In genomic region chr1:50924838-50925355, GRCm38 (mm10) we compare ENCODE assay signal across 11 mouse cellular contexts. TPM values are rescaled to one million over a fixed set of nuclear protein-coding genes. Genes with fewer than 3 reads are reported as not detected.
DNase-seq lines count a peak whose midpoint lies in the region; ATAC-seq lines count a peak whose summit lies in the region.
"Had no signal": no experiment of that assay in that cellular context is flagged by ENCODE, and none has a peak within 500 bp of the region (broad histone marks: within the 10 kb centered on the region; RNA-seq: fewer than 3 reads in every experiment).

No protein-coding gene starts in this region.

- H3K36me3 ChIP-seq in hindbrain, embryonic 14.5 days (replicated peaks; ENCODE audit: control insufficient read depth, insufficient read depth), result no peaks in the 10 kb centered on the region
- H3K36me3 ChIP-seq in midbrain, embryonic 12.5 days, result no peaks in the 10 kb centered on the region
- H3K36me3 ChIP-seq: G1E had no signal

- DNase-seq in brain, adult 2 months (ENCODE audit: low read depth, low spot score), result peak; percentile 91
- peak; percentile 57 to 61 for DNase-seq in cerebellum, postnatal 25 days
- DNase-seq in hindbrain, embryonic 14.5 days (ENCODE audit: low spot score), result peak; percentile 65
- DNase-seq in c-Kit-positive CD71-positive TER-119-positive erythroid progenitor cells, embryonic 14.5 days (ENCODE audit: low spot score), result no peak
- no peak for DNase-seq in ovary, postnatal 14 days (ENCODE audit: low spot score)
- no peak for DNase-seq in adrenal gland, postnatal 14 days
- DNase-seq in gastrocnemius, postnatal 4 days (ENCODE audit: low spot score in 2 of 2), result no peak

- no peaks in the 10 kb centered on the region for H3K27me3 ChIP-seq in hindbrain, embryonic 14.5 days (ENCODE audit: control insufficient read depth, insufficient read depth, low read length)
- H3K27me3 ChIP-seq in midbrain, embryonic 12.5 days, result peaks cover 15% of the 10 kb centered on the region

- no peaks in the 10 kb centered on the region for H3K9me3 ChIP-seq in hindbrain, embryonic 14.5 days (ENCODE audit: control insufficient read depth, low read length)
- H3K9me3 ChIP-seq in midbrain, embryonic 12.5 days, result no peaks in the 10 kb centered on the region

- peak overlapping the region; percentile 74 for H3K4me3 ChIP-seq in hindbrain, embryonic 14.5 days (replicated peaks; ENCODE audit: low read length)
- H3K4me3 ChIP-seq in midbrain, embryonic 12.5 days, result peak overlapping the region; percentile 69
- H3K4me3 ChIP-seq: erythroblast, embryonic 14.5 days had no signal

- peak overlapping the region; percentile 94 for H3K27ac ChIP-seq in hindbrain, embryonic 14.5 days
- peak overlapping the region; percentile 60 for H3K27ac ChIP-seq in midbrain, embryonic 12.5 days (replicated peaks)

- no peaks in the 10 kb centered on the region for H3K4me1 ChIP-seq in hindbrain, embryonic 14.5 days (replicated peaks; ENCODE audit: control insufficient read depth, insufficient read depth, low read length)
- H3K4me1 ChIP-seq in midbrain, embryonic 12.5 days, result 0 out of 2 replicates have a peak, but pooled peaks cover 7% of the 10 kb centered on the region

- no peak for ATAC-seq in hindbrain, embryonic 14.5 days (ENCODE audit: low FRiP score)
- no peak for ATAC-seq in midbrain, embryonic 12.5 days (ENCODE audit: low FRiP score, low read depth)

- peak overlapping the region; percentile 84 for H3K9ac ChIP-seq in hindbrain, embryonic 14.5 days
- H3K9ac ChIP-seq in midbrain, embryonic 12.5 days (replicated peaks), result 0 out of 2 replicates have a peak overlapping the region, but pooled peaks have one; percentile 35

- H3K4me2 ChIP-seq in hindbrain, embryonic 14.5 days (replicated peaks), result peak overlapping the region; percentile 89
- peak overlapping the region; percentile 94 for H3K4me2 ChIP-seq in midbrain, embryonic 12.5 days (replicated peaks)

- 29% methylated on average over 5 of the region's 5 CpGs for WGBS in hindbrain, embryonic 14.5 days
- whole genome bisulfite sequencing in midbrain, embryonic 12.5 days, result 42% methylated on average over 5 of the region's 5 CpGs

RNA-seq across cellular contexts. Expression of gene Tmeff2, which starts 24.4 kb away (rescaled TPM):
- 71.9 and 72.2 TPM in 2 replicates for polyA plus RNA-seq in hindbrain, embryonic 14.5 days (2014; fragmentation: Nextera tagmentation; extraction: Ambion mirVana)
- 13.7 and 14.8 TPM in 2 replicates for polyA plus RNA-seq in midbrain, embryonic 12.5 days (2016; fragmentation: Nextera tagmentation; extraction: Ambion mirVana)
- 6.2 and 6.7 TPM in 2 replicates for total RNA-seq in adrenal gland, postnatal 14 days (2021)
- total RNA-seq in gastrocnemius, postnatal 4 days (2021), result 10 to 100 TPM; 15.9 to 20.9 TPM
- polyA plus RNA-seq: erythroblast, embryonic 14.5 days; G1E; liver, adult 2 months had no signal

Comparison
In these comparisons a context has a peak if more than half of its experiments do, and no peak if none do; other contexts are left out.
1. DNase-seq: peak in brain, adult 2 months (single experiment), cerebellum, postnatal 25 days (2 of 2) and hindbrain, embryonic 14.5 days (single experiment); none in c-Kit-positive CD71-positive TER-119-positive erythroid progenitor cells, embryonic 14.5 days (single experiment), ovary, postnatal 14 days (single experiment), adrenal gland, postnatal 14 days (single experiment) and gastrocnemius, postnatal 4 days (0 of 2).